Mouse (Mus musculus) heart, embryonic 16.5 days (tissue): ENCODE measurements around the gene Olfr1274-ps. TPM values are rescaled to one million over a fixed set of nuclear protein-coding genes. Genes with fewer than 3 reads are reported as not detected.
"Not testable (repeated sequence)": the region's sequence is repeated elsewhere in the genome, so short reads cannot be mapped to it uniquely, and the experiment has no call there.

ENCODE experiments used
- ATAC-seq: fragments of 200-750 bp; cut with Nextera tagmentation; replicated peaks from 2 replicates; pipeline ENCODE4 v1.8.0; 2017; ENCODE audit warnings: moderate number of reproducible peaks; ENCODE audit not compliant: insufficient read depth, low FRiP score; ENCODE audit errors: extremely low read depth
- H3K27ac ChIP-seq: fragments of 300-500 bp; sonication (generic); 2 replicates; pipeline ENCODE4 v1.5.1; 2014; ENCODE audit warnings: mild to moderate bottlenecking, low read length, control low read depth, moderate library complexity
- H3K27me3 ChIP-seq: fragments of 300-500 bp; sonication (generic); 2 replicates; pipeline ENCODE4 v1.6.1; 2014; ENCODE audit warnings: low read length, mixed read lengths; ENCODE audit not compliant: control insufficient read depth, insufficient read depth
- H3K36me3 ChIP-seq: fragments of 300-500 bp; sonication (generic); 2 replicates; pipeline ENCODE4 v1.6.1; 2014; ENCODE audit not compliant: control insufficient read depth, insufficient read depth
- H3K4me1 ChIP-seq: fragments of 300-500 bp; sonication (generic); 2 replicates; pipeline ENCODE4 v1.6.1; 2014; ENCODE audit warnings: low read length, mixed read lengths; ENCODE audit not compliant: control insufficient read depth, insufficient read depth
- H3K4me2 ChIP-seq: fragments of 300-500 bp; sonication (generic); 2 replicates; pipeline ENCODE4 v1.6.1; 2014; ENCODE audit warnings: low read depth, mild to moderate bottlenecking, control low read depth, low read length
- H3K4me3 ChIP-seq: fragments of 300-500 bp; sonication (generic); 2 replicates; pipeline ENCODE4 v1.5.1; 2014; ENCODE audit warnings: mild to moderate bottlenecking, control low read depth, low read length
- H3K9ac ChIP-seq: fragments of 300-500 bp; sonication (generic); 2 replicates; pipeline ENCODE4 v1.6.1; 2014; ENCODE audit warnings: low read length, control low read depth
- H3K9me3 ChIP-seq: fragments of 300-500 bp; sonication (generic); replicated peaks from 2 replicates; pipeline ENCODE4 v1.6.1; 2016; ENCODE audit warnings: low read length; ENCODE audit not compliant: control insufficient read depth
- WGBS: fragments of 180-500 bp; shearing (Covaris S2); extraction: QIAGEN DNeasy Blood & Tissue Kit; methylation state at CpG from one replicate; pipeline ENCODE4 v1.1.7; 2014; 5-methylcytosine and 5-hydroxymethylcytosine counted together
- polyA plus RNA-seq: library from polyadenylated mRNA; unstranded; fragments of >200 nt; fragmentation: Nextera tagmentation; extraction: Ambion mirVana; gene quantifications from 2 replicates; pipeline ENCODE4 v1.2.1, GENCODE M21; 2015

The Olfr1274-ps gene
- not detected in 2 replicates for polyA plus RNA-seq

DNA sequence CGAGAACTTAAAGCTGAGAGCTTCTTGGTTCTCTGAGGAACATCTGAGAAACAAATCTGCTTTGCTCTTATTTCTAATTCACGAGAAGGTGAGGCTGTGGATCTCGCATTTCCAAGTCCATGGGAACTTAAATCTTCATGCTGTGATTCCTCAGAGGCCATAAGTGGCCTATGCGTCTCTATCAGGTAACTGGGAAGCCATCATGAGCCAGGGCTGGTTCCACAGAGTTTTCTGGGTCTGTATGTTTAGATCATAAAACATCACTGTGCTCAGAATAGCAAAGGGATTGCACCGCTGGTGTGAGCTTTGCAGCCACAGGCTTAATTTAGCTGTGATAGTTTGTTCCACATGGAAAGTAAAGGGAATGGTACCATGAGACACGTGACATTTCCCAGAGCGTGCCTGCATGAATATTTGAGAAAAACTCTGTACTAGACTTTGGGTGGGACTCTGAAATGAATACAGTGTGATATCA lies at the start of gene Olfr1274-ps:
Olfr1274-ps (plus strand) TSS at position 51 of the 475 bp plus-strand sequence.
- not testable (repeated sequence) for H3K27ac ChIP-seq, H3K27me3 ChIP-seq, H3K4me2 ChIP-seq, H3K9ac ChIP-seq, H3K36me3 ChIP-seq, H3K4me3 ChIP-seq, H3K9me3 ChIP-seq, ATAC-seq, H3K4me1 ChIP-seq
- 70% methylated on average over 5 of the region's 7 CpGs for WGBS

DNA sequence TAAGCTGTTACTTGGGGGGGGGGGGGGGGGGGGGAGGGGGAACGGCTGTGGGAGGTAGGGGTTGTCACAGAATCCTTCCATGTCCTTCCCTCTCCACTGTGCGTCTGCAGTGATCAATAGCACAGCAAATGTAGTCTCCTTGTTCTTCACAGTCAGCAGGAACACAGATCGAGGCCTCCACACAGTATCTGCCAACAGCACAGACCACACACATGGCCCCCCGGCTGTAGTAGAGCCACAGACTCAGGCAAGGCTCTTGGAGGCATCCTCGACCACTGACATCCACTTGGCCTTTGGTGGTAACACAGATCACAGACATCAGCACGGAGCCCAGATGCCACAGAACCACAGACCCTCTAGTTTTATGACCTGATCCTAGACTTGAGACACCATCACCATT lies 47.4 kb upstream of the Olfr1274-ps start:
- not testable (repeated sequence) for H3K27me3 ChIP-seq, H3K4me1 ChIP-seq, H3K27ac ChIP-seq, H3K4me2 ChIP-seq, H3K36me3 ChIP-seq, H3K9ac ChIP-seq, H3K9me3 ChIP-seq, ATAC-seq, H3K4me3 ChIP-seq
- no CpG with 5 or more reads among the region's 6 CpGs for WGBS

DNA sequence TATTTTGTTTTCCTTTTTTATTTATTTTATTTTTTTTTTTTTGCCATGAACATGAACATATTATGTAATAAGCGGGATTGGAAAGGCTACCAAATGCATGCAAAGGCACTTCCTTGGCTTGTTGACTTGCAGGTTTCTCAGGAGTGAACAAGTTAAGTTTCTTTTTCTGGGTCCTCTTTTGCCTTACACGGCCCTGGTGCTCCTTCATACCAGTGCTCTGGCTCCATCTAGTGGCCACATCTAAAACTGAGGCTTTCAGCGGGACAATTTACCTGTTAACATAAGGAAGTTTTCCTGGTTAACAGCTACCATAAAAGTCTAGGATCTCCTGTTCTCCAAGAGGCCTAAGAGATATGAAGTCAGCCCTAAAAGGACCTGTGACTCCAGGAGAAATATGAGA lies 46.9 kb upstream of the Olfr1274-ps start:
- H3K4me2 ChIP-seq, H3K9ac ChIP-seq, H3K36me3 ChIP-seq, H3K4me3 ChIP-seq, ATAC-seq, H3K4me1 ChIP-seq, H3K27me3 ChIP-seq, H3K27ac ChIP-seq, H3K9me3 ChIP-seq: not testable (repeated sequence)
- no CpG with 5 or more reads among the region's 3 CpGs for WGBS

- not testable (repeated sequence) for H3K4me1 ChIP-seq, H3K27me3 ChIP-seq, H3K4me3 ChIP-seq, H3K9me3 ChIP-seq, H3K36me3 ChIP-seq, ATAC-seq, H3K9ac ChIP-seq, H3K4me2 ChIP-seq, H3K27ac ChIP-seq
- no CpG with 5 or more reads among the region's 5 CpGs for whole genome bisulfite sequencing
Measured at GRCm38 (mm10) chr2:90359229-90359628, 39.3 kb upstream of the Olfr1274-ps start.

GRCm38 (mm10) chr2:90360199-90360598 lies 38.3 kb upstream of the Olfr1274-ps start:
- not testable (repeated sequence) for H3K27me3 ChIP-seq, H3K9me3 ChIP-seq, H3K27ac ChIP-seq, H3K9ac ChIP-seq, H3K36me3 ChIP-seq, H3K4me3 ChIP-seq, ATAC-seq, H3K4me1 ChIP-seq, H3K4me2 ChIP-seq
- no CpG with 5 or more reads among the region's 4 CpGs for WGBS

DNA sequence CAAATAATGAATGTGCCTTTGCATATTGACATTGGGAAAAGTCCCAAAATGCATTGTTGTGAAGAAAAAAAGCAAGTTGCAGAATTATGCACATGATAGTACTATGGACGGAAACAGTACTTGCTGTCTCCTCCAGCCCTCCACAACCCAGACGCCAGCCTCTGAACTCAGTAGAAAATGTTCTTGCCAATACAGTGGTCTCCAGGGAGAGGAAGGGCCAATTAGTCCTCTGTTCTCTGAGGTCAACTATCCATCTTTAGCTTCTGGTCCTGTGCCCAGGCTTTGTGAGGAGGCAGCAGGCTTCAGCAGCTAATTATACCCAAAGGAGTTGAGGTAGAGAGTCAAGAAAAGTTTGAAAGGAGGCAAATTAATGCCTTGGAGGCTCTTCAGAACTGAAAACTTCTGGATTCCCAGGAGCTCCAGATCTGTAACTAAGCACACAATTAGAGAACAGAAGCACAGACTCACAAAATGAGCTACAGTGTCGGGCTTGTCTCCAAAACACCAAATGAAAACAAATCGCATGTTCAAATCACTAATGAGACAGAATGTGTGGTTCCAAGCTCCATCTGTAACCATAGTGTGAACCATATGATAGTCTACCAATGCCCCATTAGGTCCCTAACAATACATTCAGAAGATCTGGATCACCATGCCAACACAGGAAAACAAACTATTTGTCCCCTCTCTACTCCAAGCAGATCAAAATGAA lies 15.8 kb downstream of the Olfr1274-ps start:
- not testable (repeated sequence) for H3K36me3 ChIP-seq, H3K27me3 ChIP-seq, ATAC-seq, H3K4me3 ChIP-seq, H3K4me2 ChIP-seq, H3K9ac ChIP-seq, H3K4me1 ChIP-seq, H3K9me3 ChIP-seq, H3K27ac ChIP-seq
- WGBS: 74% methylated on average over 4 of the region's 4 CpGs

DNA sequence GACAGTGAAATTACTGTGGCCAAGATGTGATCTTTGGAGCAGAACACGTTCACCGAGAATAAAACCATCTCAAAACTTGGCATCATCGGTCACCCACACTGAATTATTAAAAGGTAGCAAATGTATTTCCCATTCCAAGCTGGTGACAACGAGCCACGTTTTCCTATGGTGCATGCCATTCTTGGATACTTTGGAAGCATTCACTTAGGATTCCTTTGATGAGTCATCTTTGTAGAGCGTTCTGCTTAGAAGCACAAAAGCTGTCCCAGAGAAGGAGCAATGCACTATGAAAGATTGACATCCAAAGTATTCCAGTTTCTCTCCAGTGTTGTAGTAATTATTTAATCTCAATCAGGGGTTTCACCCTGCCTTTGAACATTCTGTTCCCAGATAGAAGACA lies 23.8 kb downstream of the Olfr1274-ps start:
- not testable (repeated sequence) for H3K4me2 ChIP-seq, H3K4me3 ChIP-seq, H3K27me3 ChIP-seq, H3K9ac ChIP-seq, H3K4me1 ChIP-seq, H3K36me3 ChIP-seq, ATAC-seq, H3K27ac ChIP-seq, H3K9me3 ChIP-seq
- 79% methylated on average over 6 of the region's 6 CpGs for WGBS

- H3K4me3 ChIP-seq, H3K27ac ChIP-seq, H3K27me3 ChIP-seq, H3K9me3 ChIP-seq, ATAC-seq, H3K4me1 ChIP-seq, H3K4me2 ChIP-seq, H3K9ac ChIP-seq, H3K36me3 ChIP-seq: not testable (repeated sequence)
- WGBS: no CpG with 5 or more reads among the region's 4 CpGs
Measured at GRCm38 (mm10) chr2:90424937-90425336, 26.5 kb downstream of the Olfr1274-ps start.

DNA sequence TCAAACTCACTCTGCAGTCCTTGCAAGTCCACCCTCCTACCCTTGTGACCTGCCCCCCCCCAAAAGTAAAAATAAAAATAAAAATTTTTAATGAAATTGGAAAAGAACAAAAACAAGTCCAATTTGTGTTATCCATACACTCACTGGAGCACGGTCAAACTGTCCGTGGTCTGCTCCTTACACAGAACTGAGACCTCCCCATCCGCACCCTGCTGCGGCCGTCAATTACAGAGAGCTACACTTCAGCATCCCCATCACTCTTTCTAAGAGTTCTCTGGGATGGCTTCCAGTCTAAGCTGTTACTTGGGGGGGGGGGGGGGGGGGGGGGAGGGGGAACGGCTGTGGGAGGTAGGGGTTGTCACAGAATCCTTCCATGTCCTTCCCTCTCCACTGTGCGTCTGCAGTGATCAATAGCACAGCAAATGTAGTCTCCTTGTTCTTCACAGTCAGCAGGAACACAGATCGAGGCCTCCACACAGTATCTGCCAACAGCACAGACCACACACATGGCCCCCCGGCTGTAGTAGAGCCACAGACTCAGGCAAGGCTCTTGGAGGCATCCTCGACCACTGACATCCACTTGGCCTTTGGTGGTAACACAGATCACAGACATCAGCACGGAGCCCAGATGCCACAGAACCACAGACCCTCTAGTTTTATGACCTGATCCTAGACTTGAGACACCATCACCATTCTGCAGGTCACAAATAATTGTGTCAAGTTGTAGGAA lies 30.7 kb downstream of the Olfr1274-ps start:
- no CpG with 5 or more reads among the region's 11 CpGs for WGBS
- not testable (repeated sequence) for H3K36me3 ChIP-seq, H3K27me3 ChIP-seq, H3K27ac ChIP-seq, H3K4me2 ChIP-seq, H3K9me3 ChIP-seq, ATAC-seq, H3K4me1 ChIP-seq, H3K9ac ChIP-seq, H3K4me3 ChIP-seq
